Mouse (Mus musculus) heart, postnatal 10 days (tissue): ENCODE data around the gene BC028528. TPM values are rescaled to one million over a fixed set of nuclear protein-coding genes. Genes with fewer than 3 reads are reported as not detected.
A peak's percentile ranks its signal among the peaks of the same experiment; 100 is the strongest.
"Not testable (repeated sequence)": the region's sequence is repeated elsewhere in the genome, so short reads cannot be mapped to it uniquely, and the experiment has no call there.

ENCODE experiments used
- DNase-seq, 2 experiments: peaks; one replicate each; pipeline ENCODE4 v3.0.0; 2021
- intact Hi-C: fragments of 180-260 bp; cut with DNase I; formaldehyde crosslinking; loops from one replicate; pipeline ENCODE4 v1.15.1; 2025
- total RNA-seq, 2 experiments: library from RNA; stranded (reverse); gene quantifications; 2 replicates each; pipeline ENCODE4 v1.2.3; 2021

The BC028528 gene
- total RNA-seq, 2 experiments from 2014 or later = 26.1 to 38.7 TPM

GRCm38 (mm10) chr3:95882816-95883425 is 8.9 kb downstream of the BC028528 start:
- peak; percentile 85 to 89 for DNase-seq
- intact Hi-C loops = loop anchor here (1.0 to 5.0 kb wide), 3 partner anchors 21 to 79 kb away; no protein-coding TSS in a partner anchor

- intact Hi-C loops = loop anchor here (1.0 to 5.0 kb wide), 2 partner anchors 20 to 80 kb away; no protein-coding TSS in a partner anchor
- peak; percentile 96 for DNase-seq
These were observed 9.6 kb downstream of the BC028528 start, which contains the start of gene Ciart for GRCm38 (mm10) chr3:95881979-95882815. Gene Ciart (minus strand): TSS chr3:95882251.

GRCm38 (mm10) chr3:95879063-95879462 is 12.7 kb downstream of the BC028528 start:
- intact Hi-C loops = no loop called here
- DNase-seq = no peak

GRCm38 (mm10) chr3:95872048-95872447 is 19.8 kb downstream of the BC028528 start:
- DNase-seq = peak in 1 of 2 experiments; percentile 18
- intact Hi-C loops = no loop called here

GRCm38 (mm10) chr3:95871392-95871867 is 20.4 kb downstream of the BC028528 start, which contains the start of gene Mrps21:
Gene Mrps21 (minus strand): TSS chr3:95871519.
- DNase-seq = peak; percentile 92

GRCm38 (mm10) chr3:95870976-95871375 is 20.8 kb downstream of the BC028528 start:
- intact Hi-C loops = no loop called here
- DNase-seq = no peak

More at GRCm38 (mm10) chr3:95871392-95871867, 20.4 kb downstream of the BC028528 start, which contains the start of gene Mrps21:
- intact Hi-C loops = no loop called here

- intact Hi-C loops = no loop called here
- DNase-seq = no peak
These were observed 24.4 kb downstream of the BC028528 start for GRCm38 (mm10) chr3:95867408-95867807.

- DNase-seq = no peak
- intact Hi-C loops = no loop called here
These were observed 25.7 kb downstream of the BC028528 start for GRCm38 (mm10) chr3:95866071-95866470.

GRCm38 (mm10) chr3:95865571-95865970 is 26.2 kb downstream of the BC028528 start:
- no peak for DNase-seq
- intact Hi-C loops = no loop called here

GRCm38 (mm10) chr3:95865050-95865449 is 26.8 kb downstream of the BC028528 start:
- intact Hi-C loops = no loop called here
- DNase-seq = peak; percentile 20 to 41

- intact Hi-C loops = loop anchor here (2.0 kb wide), 1 partner anchor 189 kb away; no protein-coding TSS in a partner anchor
These were observed 28.2 kb downstream of the BC028528 start for GRCm38 (mm10) chr3:95863578-95863977.

GRCm38 (mm10) chr3:95861796-95862195 is 30.0 kb downstream of the BC028528 start:
- intact Hi-C loops = loop anchor here (1.0 to 2.0 kb wide), 4 partner anchors 21 to 191 kb away; partner anchors contain the start of gene Ciart
- DNase-seq = peak; percentile 89 to 94

More at GRCm38 (mm10) chr3:95863578-95863977, 28.2 kb downstream of the BC028528 start:
- DNase-seq = no peak

GRCm38 (mm10) chr3:95861216-95861615 is 30.6 kb downstream of the BC028528 start:
- intact Hi-C loops = loop anchor here (2.0 kb wide), 1 partner anchor 100 kb away; no protein-coding TSS in a partner anchor
- DNase-seq = peak in 1 of 2 experiments; percentile 34

- intact Hi-C loops = loop anchor here (2.0 kb wide), 1 partner anchor 100 kb away; no protein-coding TSS in a partner anchor
- no peak for DNase-seq
These were observed 31.5 kb downstream of the BC028528 start for GRCm38 (mm10) chr3:95860323-95860722.

- DNase-seq, intact Hi-C loops: not testable (repeated sequence)
These were observed 33.5 kb downstream of the BC028528 start for GRCm38 (mm10) chr3:95858278-95858677.

- DNase-seq, intact Hi-C loops: not testable (repeated sequence)
These were observed 34.8 kb downstream of the BC028528 start for GRCm38 (mm10) chr3:95857050-95857449.

GRCm38 (mm10) chr3:95856115-95856514 is 35.7 kb downstream of the BC028528 start:
- no peak for DNase-seq
- intact Hi-C loops = no loop called here

GRCm38 (mm10) chr3:95855502-95856089 is 36.2 kb downstream of the BC028528 start, which contains the start of gene Prpf3:
Gene Prpf3 (minus strand): TSS chr3:95855885.
- intact Hi-C loops = no loop called here

GRCm38 (mm10) chr3:95851317-95851716 is 40.5 kb downstream of the BC028528 start:
- no peak for DNase-seq
- intact Hi-C loops = no loop called here

More at GRCm38 (mm10) chr3:95855502-95856089, 36.2 kb downstream of the BC028528 start, which contains the start of gene Prpf3:
- DNase-seq = peak; percentile 97

- DNase-seq = peak in 1 of 2 experiments; percentile 20
- intact Hi-C loops = no loop called here
These were observed 41.2 kb downstream of the BC028528 start for GRCm38 (mm10) chr3:95850611-95851010.
